Mouse (Mus musculus) thymus, postnatal 4 days (tissue): ENCODE data around the gene St6galnac3.

ENCODE experiments used
- DNase-seq: peaks from one replicate; pipeline ENCODE4 v3.0.0; 2021

St6galnac3 gene

GRCm38 (mm10) chr3:153509643-153510042, 215.3 kb downstream of the St6galnac3 start:
- no peak for DNase-seq

- DNase-seq, result no peak
Observed at GRCm38 (mm10) chr3:153509029-153509428, 215.9 kb downstream of the St6galnac3 start.

GRCm38 (mm10) chr3:153508592-153508991, 216.4 kb downstream of the St6galnac3 start:
- no peak for DNase-seq

GRCm38 (mm10) chr3:153507599-153507998, 217.4 kb downstream of the St6galnac3 start:
- DNase-seq, result no peak

- DNase-seq, result no peak
Observed at GRCm38 (mm10) chr3:153502488-153502887, 222.5 kb downstream of the St6galnac3 start.

GRCm38 (mm10) chr3:153501333-153501877, 223.6 kb downstream of the St6galnac3 start:
- DNase-seq, result peak; percentile 87

- no peak for DNase-seq
Observed at GRCm38 (mm10) chr3:153492986-153493385, 232.0 kb downstream of the St6galnac3 start.

GRCm38 (mm10) chr3:153489718-153490117, 235.3 kb downstream of the St6galnac3 start:
- no peak for DNase-seq

GRCm38 (mm10) chr3:153488931-153489330, 236.0 kb downstream of the St6galnac3 start:
- no peak for DNase-seq

- no peak for DNase-seq
Observed at GRCm38 (mm10) chr3:153485176-153485575, 239.8 kb downstream of the St6galnac3 start.

GRCm38 (mm10) chr3:153484701-153485100, 240.3 kb downstream of the St6galnac3 start:
- no peak for DNase-seq

GRCm38 (mm10) chr3:153483691-153484090, 241.3 kb downstream of the St6galnac3 start:
- no peak for DNase-seq

- no peak for DNase-seq
Observed at GRCm38 (mm10) chr3:153482098-153482497, 242.9 kb downstream of the St6galnac3 start.

- DNase-seq, result no peak
Observed at GRCm38 (mm10) chr3:153481012-153481411, 244.0 kb downstream of the St6galnac3 start.

GRCm38 (mm10) chr3:153480636-153481006, 244.4 kb downstream of the St6galnac3 start:
- DNase-seq, result no peak

GRCm38 (mm10) chr3:153480005-153480635, 244.9 kb downstream of the St6galnac3 start:
- no peak for DNase-seq

GRCm38 (mm10) chr3:153475919-153476318, 249.1 kb downstream of the St6galnac3 start:
- no peak for DNase-seq

- DNase-seq, result no peak
Observed at GRCm38 (mm10) chr3:153475461-153475860, 249.5 kb downstream of the St6galnac3 start.

- no peak for DNase-seq
Observed at GRCm38 (mm10) chr3:153472583-153473471, 252.1 kb downstream of the St6galnac3 start.

GRCm38 (mm10) chr3:153463849-153464248, 261.1 kb downstream of the St6galnac3 start:
- no peak for DNase-seq

- no peak for DNase-seq
Observed at GRCm38 (mm10) chr3:153460173-153460572, 264.8 kb downstream of the St6galnac3 start.

GRCm38 (mm10) chr3:153458593-153458992, 266.4 kb downstream of the St6galnac3 start:
- no peak for DNase-seq

GRCm38 (mm10) chr3:153457701-153458100, 267.3 kb downstream of the St6galnac3 start:
- DNase-seq, result no peak

GRCm38 (mm10) chr3:153457203-153457602, 267.8 kb downstream of the St6galnac3 start:
- no peak for DNase-seq
